Mouse (Mus musculus) kidney, postnatal 0 days (tissue): ENCODE results near the gene Tpcn1. TPM values are rescaled to one million over a fixed set of nuclear protein-coding genes. Genes with fewer than 3 reads are reported as not detected.

Experiments used
- ATAC-seq: fragments of 200-750 bp; cut with Nextera tagmentation; replicated peaks from 2 replicates; pipeline ENCODE4 v1.8.0; 2017; ENCODE audit warnings: low read depth, moderate number of reproducible peaks, moderate TSS enrichment, moderate library complexity; ENCODE audit not compliant: low FRiP score
- DNase-seq: peaks from one replicate; pipeline ENCODE4 v3.0.0-alpha.2; 2016; ENCODE audit warnings: low spot score
- H3K27ac ChIP-seq: fragments of 300-500 bp; sonication (generic); 2 replicates; pipeline ENCODE4 v1.5.1; 2014; ENCODE audit warnings: mild to moderate bottlenecking
- H3K27me3 ChIP-seq: fragments of 300-500 bp; sonication (generic); 2 replicates; pipeline ENCODE4 v1.6.1; 2014; ENCODE audit warnings: low read length, mixed read lengths; ENCODE audit not compliant: insufficient read depth
- H3K36me3 ChIP-seq: fragments of 300-500 bp; sonication (generic); 2 replicates; pipeline ENCODE4 v1.6.1; 2014; ENCODE audit warnings: low read length, mixed read lengths; ENCODE audit not compliant: insufficient read depth
- H3K4me1 ChIP-seq: fragments of 300-500 bp; sonication (generic); replicated peaks from 2 replicates; pipeline ENCODE4 v1.6.1; 2014; ENCODE audit warnings: antibody characterized with exemption, low read length, mixed read lengths; ENCODE audit not compliant: insufficient read depth
- H3K4me2 ChIP-seq: fragments of 300-500 bp; sonication (generic); 2 replicates; pipeline ENCODE4 v1.6.1; 2014; ENCODE audit warnings: mild to moderate bottlenecking, low read length, moderate library complexity, mixed read lengths
- H3K4me3 ChIP-seq: fragments of 300-500 bp; sonication (generic); replicated peaks from 2 replicates; pipeline ENCODE4 v1.5.1; 2014; ENCODE audit warnings: low read depth, low read length
- H3K9ac ChIP-seq: fragments of 300-500 bp; sonication (generic); 2 replicates; pipeline ENCODE4 v1.6.1; 2014; ENCODE audit warnings: low read depth, low read length
- H3K9me3 ChIP-seq: fragments of 300-500 bp; sonication (generic); replicated peaks from 2 replicates; pipeline ENCODE4 v1.6.1; 2016; ENCODE audit warnings: low read length, inconsistent platforms, mixed read lengths
- CTCF ChIP-seq: IDR thresholded peaks from 2 replicates; pipeline ENCODE4 v1.5.1; 2016; ENCODE audit warnings: antibody characterized with exemption, low read depth, mild to moderate bottlenecking, moderate library complexity
- WGBS: fragments of 180-500 bp; shearing (Covaris S2); extraction: QIAGEN DNeasy Blood & Tissue Kit; methylation state at CpG from one replicate; pipeline ENCODE4 v1.1.7; 2014; 5-methylcytosine and 5-hydroxymethylcytosine counted together
- polyA plus RNA-seq: library from polyadenylated mRNA; unstranded; fragments of >200 nt; fragmentation: Nextera tagmentation; extraction: Ambion mirVana; gene quantifications from 2 replicates; pipeline ENCODE4 v1.2.1, GENCODE M21; 2015

The Tpcn1 gene
- polyA plus RNA-seq, 1 experiment from 2014 or later: 35.4 TPM

GRCm38 (mm10) chr5:120536046-120536445 lies 52.4 kb downstream of the Tpcn1 start:
- 87% methylated on average over 13 of the region's 13 CpGs for WGBS
- Histone ChIP-seq H3K4me1 (peaks cover 15% of the 10 kb centered on the region; the same call in 1 of the 2 replicates), H3K9me3 (no peaks in the 10 kb centered on the region), H3K4me3 (no peak overlapping the region), H3K27ac (no peak overlapping the region), H3K27me3 (no peaks in the 10 kb centered on the region), H3K4me2 (no peak overlapping the region), H3K36me3 (peaks cover 43% of the 10 kb centered on the region), H3K9ac (no peak overlapping the region)
- ATAC-seq: no peak; the same call in 1 of the 2 replicates
- DNase-seq: no peak
- TF ChIP-seq CTCF: no peak

DNA sequence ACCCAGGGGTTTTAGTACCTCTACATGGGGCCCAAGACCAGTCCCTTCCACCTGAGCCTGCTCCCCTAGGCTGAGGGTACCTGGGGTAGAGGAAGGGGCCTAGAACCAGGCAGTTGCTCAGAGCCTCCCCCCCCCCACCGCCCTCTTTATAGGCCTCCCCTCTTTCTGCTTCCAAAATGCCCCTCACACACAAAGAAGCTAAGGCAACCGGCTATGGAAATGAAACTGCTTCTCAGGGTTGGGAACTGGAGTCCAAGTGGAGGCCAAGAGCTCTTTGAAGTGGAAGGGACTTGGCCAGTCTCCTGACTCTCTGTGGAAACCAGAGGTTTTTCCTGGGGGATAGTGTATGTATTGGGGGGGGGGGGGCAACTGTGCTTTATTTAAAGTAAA lies 53.8 kb downstream of the Tpcn1 start:
- TF ChIP-seq CTCF: no peak
- H3K27me3 ChIP-seq: no peaks in the 10 kb centered on the region
- H3K4me1 ChIP-seq: peaks cover 15% of the 10 kb centered on the region; the same call in 1 of the 2 replicates
- no peaks in the 10 kb centered on the region for H3K9me3 ChIP-seq
- peak; percentile 64 for DNase-seq
- 21% methylated on average over 2 of the region's 2 CpGs for WGBS
- no peak overlapping the region; the same call in 1 of the 2 replicates for H3K9ac ChIP-seq
- ATAC-seq: peak; percentile 17; the same call in 1 of the 2 replicates
- no peak overlapping the region for H3K4me2 ChIP-seq
- H3K4me3 ChIP-seq: no peak overlapping the region
- H3K27ac ChIP-seq: peak overlapping the region; percentile 69
- peaks cover 45% of the 10 kb centered on the region for H3K36me3 ChIP-seq

- H3K36me3 ChIP-seq: peaks cover 46% of the 10 kb centered on the region
- no peak overlapping the region; the same call in 1 of the 2 replicates for H3K9ac ChIP-seq
- TF ChIP-seq CTCF: no peak
- H3K27me3 ChIP-seq: no peaks in the 10 kb centered on the region
- no peak overlapping the region for H3K4me2 ChIP-seq
- H3K9me3 ChIP-seq: no peaks in the 10 kb centered on the region
- no peak overlapping the region for H3K4me3 ChIP-seq
- DNase-seq (no peak), ATAC-seq (peak; percentile 29; the same call in 1 of the 2 replicates)
- peaks cover 15% of the 10 kb centered on the region; the same call in 1 of the 2 replicates for H3K4me1 ChIP-seq
- WGBS: 23% methylated on average over 15 of the region's 15 CpGs
- peak overlapping the region; percentile 69 for H3K27ac ChIP-seq
These were observed 54.3 kb downstream of the Tpcn1 start for GRCm38 (mm10) chr5:120534071-120534685.

DNA sequence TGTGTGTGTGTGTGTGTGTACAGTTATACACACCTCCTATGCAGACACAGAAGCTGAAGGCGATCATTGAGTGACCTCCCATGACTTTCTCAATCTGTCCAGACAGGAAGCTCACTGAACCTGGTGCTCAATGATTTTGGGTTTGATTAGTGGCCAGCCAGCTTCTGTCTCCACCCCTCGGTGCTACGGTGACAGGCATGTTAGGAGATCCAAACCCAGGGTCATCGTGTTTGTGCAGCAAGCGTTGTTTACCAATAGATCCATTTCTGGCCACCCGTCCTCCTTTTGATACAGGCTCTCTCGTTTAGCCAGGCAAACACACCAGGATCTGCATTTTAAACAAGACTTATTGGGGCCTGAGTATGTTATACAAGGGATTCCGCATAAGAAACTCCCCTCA lies 56.8 kb downstream of the Tpcn1 start:
- peaks cover 29% of the 10 kb centered on the region for H3K36me3 ChIP-seq
- ATAC-seq (no peak), DNase-seq (no peak)
- H3K27me3 ChIP-seq: no peaks in the 10 kb centered on the region
- no peak overlapping the region for H3K4me3 ChIP-seq
- H3K27ac ChIP-seq: no peak overlapping the region
- H3K9me3 ChIP-seq: no peaks in the 10 kb centered on the region
- peaks cover 15% of the 10 kb centered on the region; the same call in 1 of the 2 replicates for H3K4me1 ChIP-seq
- TF ChIP-seq CTCF: no peak
- H3K9ac ChIP-seq: no peak overlapping the region
- no peak overlapping the region for H3K4me2 ChIP-seq
- 82% methylated on average over 8 of the region's 8 CpGs for WGBS

- peaks cover 31% of the 10 kb centered on the region; the same call in 1 of the 2 replicates for H3K36me3 ChIP-seq
- ATAC-seq (no peak), DNase-seq (no peak)
- no peak overlapping the region for H3K4me2 ChIP-seq
- no peaks in the 10 kb centered on the region for H3K4me1 ChIP-seq
- no peak overlapping the region for H3K4me3 ChIP-seq
- no peaks in the 10 kb centered on the region for H3K27me3 ChIP-seq
- H3K27ac ChIP-seq: no peak overlapping the region
- WGBS: 92% methylated on average over 13 of the region's 20 CpGs
- no peak overlapping the region for H3K9ac ChIP-seq
- H3K9me3 ChIP-seq: no peaks in the 10 kb centered on the region
- no peak for TF ChIP-seq CTCF
These were observed 61.0 kb downstream of the Tpcn1 start for GRCm38 (mm10) chr5:120527296-120527964.

DNA sequence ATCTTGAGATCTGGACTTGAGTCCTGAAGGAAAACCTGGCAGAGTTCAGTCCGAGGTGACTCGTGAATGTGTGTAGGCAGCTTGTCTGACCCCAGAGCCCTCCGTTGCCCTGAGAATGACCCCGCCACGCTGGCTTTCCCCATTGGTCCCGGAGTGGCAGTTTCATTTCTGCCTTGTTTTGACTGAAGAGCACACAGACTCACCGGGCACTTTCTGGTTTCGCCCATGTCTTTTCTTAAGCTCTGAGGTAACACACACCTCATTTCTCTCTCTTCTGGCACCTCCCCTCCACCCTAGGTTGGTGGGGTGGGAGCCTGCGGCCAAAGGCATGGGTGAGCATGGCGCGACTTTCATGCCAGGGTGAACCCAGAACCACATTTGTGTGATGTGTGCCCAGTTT lies 62.2 kb downstream of the Tpcn1 start:
- 0 out of 2 replicates have a peak, but pooled peaks cover 31% of the 10 kb centered on the region for H3K36me3 ChIP-seq
- H3K27me3 ChIP-seq: no peaks in the 10 kb centered on the region
- H3K9ac ChIP-seq: no peak overlapping the region
- 63% methylated on average over 11 of the region's 11 CpGs for WGBS
- TF ChIP-seq CTCF: no peak
- H3K4me1 ChIP-seq: no peaks in the 10 kb centered on the region
- no peaks in the 10 kb centered on the region for H3K9me3 ChIP-seq
- DNase-seq (no peak), ATAC-seq (no peak)
- H3K4me3 ChIP-seq: no peak overlapping the region
- no peak overlapping the region for H3K27ac ChIP-seq
- no peak overlapping the region for H3K4me2 ChIP-seq
